Mouse (Mus musculus): ENCODE data around the gene Adgrf2.

DNA sequence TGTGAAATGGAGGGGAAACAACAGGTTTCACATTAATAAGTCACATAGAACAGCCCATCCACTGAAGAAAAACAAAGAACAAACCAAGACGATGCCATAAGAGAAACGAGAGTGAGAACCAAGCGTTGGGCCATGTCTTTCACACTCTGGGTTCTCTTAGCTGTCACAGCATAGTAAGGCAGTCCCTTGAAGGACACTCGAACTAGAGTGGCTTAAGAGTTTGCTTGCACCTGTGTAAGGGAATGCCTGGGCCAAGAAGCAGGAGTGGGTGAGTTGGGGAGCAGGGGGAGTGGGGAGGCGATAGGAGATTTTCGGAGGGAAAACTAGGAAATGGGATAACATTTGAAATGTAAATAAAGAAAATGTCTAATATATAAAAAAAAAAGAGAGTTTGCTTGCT is 3.2 kb downstream of the Adgrf2 start:
- TF ChIP-seq CTCF (IDR thresholded peaks at IDR 0.05; ENCODE audit: extremely low read depth, insufficient read depth, low read length) (no peak), POLR2A (IDR thresholded peaks at IDR 0.05; ENCODE audit: extremely low read depth, insufficient read depth, low read length) (no peak)

All from cortical plate, adult 2 months (tissue).